Mouse (Mus musculus) gastrocnemius, adult 2 months (tissue): Measurements from ENCODE around the gene Sergef. TPM values are rescaled to one million over a fixed set of nuclear protein-coding genes. Genes with fewer than 3 reads are reported as not detected.

Source experiments
- DNase-seq: peaks from one replicate; pipeline ENCODE4 v3.0.0; 2022
- H3K27ac ChIP-seq: fragments of 200-600 bp; 2 replicates; pipeline ENCODE4 v1.8.1; 2022; ENCODE audit warnings: mild to moderate bottlenecking
- H3K4me3 ChIP-seq: fragments of 200-600 bp; 2 replicates; pipeline ENCODE4 v1.8.1; 2022; ENCODE audit warnings: mild to moderate bottlenecking, moderate library complexity
- CTCF ChIP-seq: fragments of 200-600 bp; IDR thresholded peaks from 2 replicates; pipeline ENCODE4 v1.8.1; 2022; ENCODE audit warnings: antibody characterized with exemption, mild to moderate bottlenecking, moderate library complexity
- intact Hi-C: fragments of 180-260 bp; cut with DNase I; formaldehyde crosslinking; loops from one replicate; pipeline ENCODE4 v1.15.1; 2025
- total RNA-seq, 2 experiments: library from RNA; stranded (reverse); gene quantifications; 2 replicates each; pipeline ENCODE4 v1.2.3; 2021

Sergef gene
- total RNA-seq, 2 experiments from 2014 or later, result 2.1 to 3.5 TPM

- intact Hi-C loops, result loop anchor here (5.0 kb wide), 1 partner anchor 87 kb away; no protein-coding TSS in a partner anchor
- Histone ChIP-seq H3K27ac (no peak overlapping the region), H3K4me3 (no peak overlapping the region)
- no peak for TF ChIP-seq CTCF
- no peak for DNase-seq
These were observed 244.7 kb downstream of the Sergef start for GRCm38 (mm10) chr7:46394933-46395332.

- intact Hi-C loops, result loop anchor here (1.0 to 2.0 kb wide), 4 partner anchors 29 to 212 kb away; no protein-coding TSS in a partner anchor
- Histone ChIP-seq H3K27ac (no peak overlapping the region), H3K4me3 (no peak overlapping the region)
- TF ChIP-seq CTCF, result no peak
- no peak for DNase-seq
These were observed 245.7 kb downstream of the Sergef start for GRCm38 (mm10) chr7:46393718-46394511.

Other genes starting within 250 kb of the Sergef start
- 10 to 100 TPM; 38.9 to 66.6 TPM for gene Kcnc1, start 243.3 kb downstream of the Sergef start, total RNA-seq
- gene Tph1, start 32.7 kb upstream of the Sergef start, total RNA-seq, result under 1 TPM; 0.22 to 0.94 TPM
- gene Saal1, start 70.9 kb upstream of the Sergef start, total RNA-seq, result 1 to 10 TPM; 2.7 to 3.3 TPM
- gene Saa3, start 75.9 kb upstream of the Sergef start, total RNA-seq, result not detected
- not detected for gene Saa4, start 92.8 kb upstream of the Sergef start, total RNA-seq
- gene Saa1, start 103.2 kb upstream of the Sergef start, total RNA-seq, result not detected
- gene Saa2, start 112.0 kb upstream of the Sergef start, total RNA-seq, result not detected
- 10 to 100 TPM in 1 of 2 experiments, 1 to 10 TPM in 1; 9.7 to 11.3 TPM for gene Hps5, start 156.3 kb upstream of the Sergef start, total RNA-seq
- gene Gtf2h1, start 156.3 kb upstream of the Sergef start, total RNA-seq, result 10 to 100 TPM; 17.7 to 18.6 TPM
- gene Ldha, start 201.7 kb upstream of the Sergef start, total RNA-seq, result 1,000 to 10,000 TPM; 2,441 to 2,897 TPM
- gene Ldhc, start 221.4 kb upstream of the Sergef start, total RNA-seq, result not detected